Mouse (Mus musculus): ENCODE data around the gene Stxbp6. TPM values are rescaled to one million over a fixed set of nuclear protein-coding genes. Genes with fewer than 3 reads are reported as not detected.

Stxbp6 gene
- total and polyA plus RNA-seq, 3 experiments: not detected

DNA sequence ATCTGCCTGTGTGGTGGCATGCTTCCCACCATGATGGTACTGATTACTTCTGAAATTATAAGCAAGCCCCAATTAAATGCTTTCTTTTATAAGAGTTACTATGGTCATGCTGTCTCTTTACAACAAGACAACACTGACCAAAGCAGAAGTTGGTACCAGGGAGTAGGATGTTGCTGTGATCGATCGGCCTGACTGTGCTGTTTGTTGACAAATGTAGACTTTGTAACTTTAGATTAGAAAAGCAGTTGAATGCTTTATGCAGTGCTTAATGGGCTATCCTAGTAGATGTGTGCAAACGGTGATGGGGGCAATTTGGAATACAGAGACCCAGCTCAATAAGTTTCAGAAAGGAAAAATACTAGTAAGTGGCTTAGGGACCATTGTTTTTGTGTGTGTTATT is 77.6 kb downstream of the Stxbp6 start:
- no peak for DNase-seq (ENCODE audit: low read depth, low spot score)
- no peaks in the 10 kb centered on the region for H3K4me1 ChIP-seq (ENCODE audit: control insufficient read depth in 1 of 2, insufficient read depth in 2 of 2, low read length in 2 of 2)
- H3K27ac ChIP-seq (ENCODE audit: control insufficient read depth, low read depth, low read length): no peak overlapping the region
- TF ChIP-seq E2F4 (IDR thresholded peaks at IDR 0.05; ENCODE audit: borderline replicate concordance, low read depth, low read length) (no peak), RCOR1 (IDR thresholded peaks at IDR 0.05; ENCODE audit: low read depth, low read length) (no peak), RAD21 (IDR thresholded peaks at IDR 0.05; ENCODE audit: low read depth, low read length) (no peak), ZKSCAN1 (IDR thresholded peaks at IDR 0.05; ENCODE audit: low read depth, low read length) (no peak), USF2 (IDR thresholded peaks at IDR 0.05; ENCODE audit: borderline replicate concordance in 1 of 2, insufficient read depth in 1 of 2, low read depth in 1 of 2, low read length in 2 of 2) (no peak), CTCF (IDR thresholded peaks at IDR 0.05 in 2 of 3, conservative IDR thresholded peaks at IDR 0.05 in 1 of 3; ENCODE audit: control insufficient read depth in 1 of 3, insufficient read depth in 1 of 3, low read depth in 2 of 3, low read length in 3 of 3, poor library complexity in 1 of 3, severe bottlenecking in 1 of 3) (no peak), CHD2 (IDR thresholded peaks at IDR 0.05; ENCODE audit: low read length) (no peak), EP300 (IDR thresholded peaks at IDR 0.05; ENCODE audit: low read depth in 1 of 2, low read length in 2 of 2) (no peak), CHD1 (IDR thresholded peaks at IDR 0.05; ENCODE audit: low read depth, low read length) (no peak), HCFC1 (IDR thresholded peaks at IDR 0.05; ENCODE audit: low read depth, low read length) (no peak), ZNF384 (IDR thresholded peaks at IDR 0.05; ENCODE audit: low read depth, low read length) (no peak), KAT2A (conservative IDR thresholded peaks at IDR 0.05; ENCODE audit: low read depth, low read length) (no peak), NELFE (IDR thresholded peaks at IDR 0.05; ENCODE audit: low read depth, low read length) (no peak)
- H3K27me3 ChIP-seq (ENCODE audit: control insufficient read depth in 1 of 2, insufficient read depth in 2 of 2, low read length in 2 of 2): no peaks in the 10 kb centered on the region
- H3K36me3 ChIP-seq (ENCODE audit: control insufficient read depth in 1 of 2, insufficient read depth in 2 of 2, low read length in 2 of 2): no peaks in the 10 kb centered on the region
- H3K9me3 ChIP-seq (replicated peaks; ENCODE audit: insufficient read depth, low read length): no peaks in the 10 kb centered on the region
- no peak overlapping the region for H3K4me3 ChIP-seq (ENCODE audit: control insufficient read depth in 1 of 2, insufficient read depth in 1 of 2, low read depth in 2 of 2, low read length in 2 of 2)
- no peaks in the 10 kb centered on the region for H3K79me2 ChIP-seq (ENCODE audit: control insufficient read depth, insufficient read depth, low read length, poor library complexity)
- no peak overlapping the region for H3K9ac ChIP-seq (ENCODE audit: control insufficient read depth, low read depth, low read length, poor library complexity, severe bottlenecking)

DNA sequence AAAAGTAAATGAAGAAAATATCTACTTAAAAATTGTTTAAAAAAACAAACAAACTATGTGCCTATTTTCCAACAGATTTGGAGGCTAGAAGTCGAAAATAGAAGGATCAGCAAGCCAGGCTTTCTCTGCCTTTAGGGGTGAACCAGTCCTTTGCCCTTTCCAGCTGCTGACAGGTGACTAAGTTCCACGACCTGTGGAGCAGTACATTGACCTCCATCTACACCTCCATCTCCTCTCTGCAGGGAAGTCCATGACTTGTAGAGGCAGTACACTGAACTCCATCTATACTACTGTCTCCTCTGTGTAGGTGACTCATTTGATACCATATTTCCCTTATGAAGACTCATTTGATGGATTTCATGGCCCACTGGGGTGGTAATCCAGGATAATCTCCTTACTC is 78.2 kb downstream of the Stxbp6 start:
- Histone ChIP-seq H3K9me3 (replicated peaks; ENCODE audit: insufficient read depth, low read length) (no peaks in the 10 kb centered on the region), H3K27me3 (ENCODE audit: control insufficient read depth in 1 of 2, insufficient read depth in 2 of 2, low read length in 2 of 2) (no peaks in the 10 kb centered on the region), H3K27ac (ENCODE audit: control insufficient read depth, low read depth, low read length) (no peak overlapping the region), H3K4me1 (ENCODE audit: control insufficient read depth in 1 of 2, insufficient read depth in 2 of 2, low read length in 2 of 2) (no peaks in the 10 kb centered on the region), H3K36me3 (ENCODE audit: control insufficient read depth in 1 of 2, insufficient read depth in 2 of 2, low read length in 2 of 2) (no peaks in the 10 kb centered on the region), H3K79me2 (ENCODE audit: control insufficient read depth, insufficient read depth, low read length, poor library complexity) (no peaks in the 10 kb centered on the region), H3K9ac (ENCODE audit: control insufficient read depth, low read depth, low read length, poor library complexity, severe bottlenecking) (no peak overlapping the region), H3K4me3 (ENCODE audit: control insufficient read depth in 1 of 2, insufficient read depth in 1 of 2, low read depth in 2 of 2, low read length in 2 of 2) (no peak overlapping the region)
- DNase-seq (ENCODE audit: low read depth, low spot score): no peak
- TF ChIP-seq ETS1 (IDR thresholded peaks at IDR 0.05; ENCODE audit: low read depth, low read length) (no peak), TCF12 (IDR thresholded peaks at IDR 0.05; ENCODE audit: low read depth, low read length) (no peak), USF1 (IDR thresholded peaks at IDR 0.05; ENCODE audit: low read depth, low read length) (no peak), MEF2A (IDR thresholded peaks at IDR 0.05; ENCODE audit: extremely low read depth, insufficient replicate concordance, low read depth, low read length, poor library complexity, severe bottlenecking) (no peak), NRF1 (IDR thresholded peaks at IDR 0.05; ENCODE audit: insufficient read depth, low read depth, low read length, poor library complexity, severe bottlenecking) (no peak), GATA1 (IDR thresholded peaks at IDR 0.05; ENCODE audit: low read depth, low read length) (no peak), EP300 (IDR thresholded peaks at IDR 0.05; ENCODE audit: low read depth in 1 of 2, low read length in 2 of 2) (no peak), KAT2A (conservative IDR thresholded peaks at IDR 0.05; ENCODE audit: low read depth, low read length) (no peak), SMC3 (IDR thresholded peaks at IDR 0.05; ENCODE audit: low read depth, low read length) (no peak), UBTF (IDR thresholded peaks at IDR 0.05; ENCODE audit: borderline replicate concordance, insufficient read depth, low read depth, low read length) (no peak), CHD1 (IDR thresholded peaks at IDR 0.05; ENCODE audit: low read depth, low read length) (no peak), ELF1 (IDR thresholded peaks at IDR 0.05; ENCODE audit: low read depth, low read length) (no peak), JUND (IDR thresholded peaks at IDR 0.05; ENCODE audit: low read depth, low read length) (no peak), BHLHE40 (IDR thresholded peaks at IDR 0.05; ENCODE audit: borderline replicate concordance, low read depth, low read length) (no peak), MAX (IDR thresholded peaks at IDR 0.05; ENCODE audit: low read length) (no peak)
